Mouse (Mus musculus) bone marrow, adult 2 months (tissue): ENCODE measurements around the gene Scap. TPM values are rescaled to one million over a fixed set of nuclear protein-coding genes. Genes with fewer than 3 reads are reported as not detected.
"Not testable (repeated sequence)": the region's sequence is repeated elsewhere in the genome, so short reads cannot be mapped to it uniquely, and the experiment has no call there.

Experiments used
- H3K27ac ChIP-seq: fragments of 200-500 bp; 2 replicates; pipeline ENCODE4 v1.5.1; 2012; ENCODE audit warnings: low read depth, mild to moderate bottlenecking, control low read depth, inconsistent platforms, low read length; ENCODE audit not compliant: control insufficient read depth, poor library complexity, insufficient read depth
- H3K4me1 ChIP-seq: fragments of 200-500 bp; 2 replicates; pipeline ENCODE4 v1.6.1; 2011; ENCODE audit warnings: low read length; ENCODE audit not compliant: control insufficient read depth, insufficient read depth
- H3K4me3 ChIP-seq: fragments of 200-500 bp; replicated peaks from 2 replicates; pipeline ENCODE3; 2011; ENCODE audit warnings: mild to moderate bottlenecking, low read depth, low read length, control low read depth; ENCODE audit not compliant: control insufficient read depth
- CTCF ChIP-seq: fragments of 200-500 bp; IDR thresholded peaks from 2 replicates; pipeline ENCODE4 v1.5.1; 2011; ENCODE audit warnings: low read length, control low read depth; ENCODE audit not compliant: control insufficient read depth, insufficient read depth
- POLR2A ChIP-seq: fragments of 200-500 bp; IDR thresholded peaks from 2 replicates; pipeline ENCODE4 v1.6.1; 2011; ENCODE audit warnings: low read depth, mild to moderate bottlenecking, control low read depth, low read length, borderline replicate concordance; ENCODE audit not compliant: control insufficient read depth
- whole genome bisulfite sequencing: fragments of 180-500 bp; shearing (Covaris S2); methylation state at CpG from one replicate; pipeline ENCODE4 v1.1.7; 2018; 5-methylcytosine and 5-hydroxymethylcytosine counted together
- polyA plus RNA-seq: library from polyadenylated mRNA; stranded (reverse); fragments of >200 nt; gene quantifications from 2 replicates; pipeline ENCODE4 v1.2.4, GENCODE M21; 2011; ENCODE audit warnings: low replicate concordance; ENCODE audit not compliant: missing spikeins, insufficient read depth, insufficient read length

The Scap gene
- polyA plus RNA-seq, 1 experiment: 10.7 TPM

GRCm38 (mm10) chr9:110358341-110358740 lies 25.3 kb downstream of the Scap start:
- H3K27ac ChIP-seq: no peak overlapping the region
- no peak overlapping the region for H3K4me3 ChIP-seq
- WGBS: 65% methylated on average over 2 of the region's 2 CpGs
- no peaks in the 10 kb centered on the region for H3K4me1 ChIP-seq
- TF ChIP-seq CTCF (no peak), POLR2A (no peak)

GRCm38 (mm10) chr9:110361299-110361698 lies 28.2 kb downstream of the Scap start:
- TF ChIP-seq CTCF: no peak
- TF ChIP-seq POLR2A: no peak
- H3K4me1 ChIP-seq: no peaks in the 10 kb centered on the region
- H3K27ac ChIP-seq: no peak overlapping the region
- WGBS: 86% methylated on average over 12 of the region's 12 CpGs
- no peak overlapping the region for H3K4me3 ChIP-seq

- Histone ChIP-seq H3K4me3 (no peak overlapping the region), H3K4me1 (no peaks in the 10 kb centered on the region), H3K27ac (no peak overlapping the region)
- 87% methylated on average over 10 of the region's 10 CpGs for WGBS
- no peak for TF ChIP-seq CTCF
Observed at GRCm38 (mm10) chr9:110362337-110362736, 29.2 kb downstream of the Scap start.

- 36% methylated on average over 5 of the region's 5 CpGs for WGBS
- TF ChIP-seq CTCF: no peak
- TF ChIP-seq POLR2A: no peak
- Histone ChIP-seq H3K27ac (no peak overlapping the region), H3K4me3 (no peak overlapping the region), H3K4me1 (no peaks in the 10 kb centered on the region)
Observed at GRCm38 (mm10) chr9:110366746-110367145, 33.7 kb downstream of the Scap start.

GRCm38 (mm10) chr9:110369860-110370259 lies 36.8 kb downstream of the Scap start:
- Histone ChIP-seq H3K4me1 (no peaks in the 10 kb centered on the region), H3K27ac (no peak overlapping the region), H3K4me3 (no peak overlapping the region)
- TF ChIP-seq CTCF (no peak), POLR2A (no peak)
- WGBS: 85% methylated on average over 3 of the region's 3 CpGs

- no peak for TF ChIP-seq POLR2A
- no peak for TF ChIP-seq CTCF
- 90% methylated on average over 13 of the region's 13 CpGs for WGBS
Observed at GRCm38 (mm10) chr9:110373871-110374270, 40.8 kb downstream of the Scap start.

GRCm38 (mm10) chr9:110375668-110376067 lies 42.6 kb downstream of the Scap start:
- Histone ChIP-seq H3K27ac (no peak overlapping the region), H3K4me1 (no peaks in the 10 kb centered on the region), H3K4me3 (no peak overlapping the region)
- WGBS: 88% methylated on average over 3 of the region's 3 CpGs
- TF ChIP-seq CTCF (no peak), POLR2A (no peak)

More at GRCm38 (mm10) chr9:110373871-110374270, 40.8 kb downstream of the Scap start:
- H3K4me1 ChIP-seq: no peaks in the 10 kb centered on the region
- no peak overlapping the region for H3K4me3 ChIP-seq
- H3K27ac ChIP-seq: no peak overlapping the region

- H3K4me1 ChIP-seq, H3K27ac ChIP-seq, H3K4me3 ChIP-seq: not testable (repeated sequence)
- WGBS: 86% methylated on average over 15 of the region's 15 CpGs
Observed at GRCm38 (mm10) chr9:110377655-110378054, 44.6 kb downstream of the Scap start.

GRCm38 (mm10) chr9:110379361-110379760 lies 46.3 kb downstream of the Scap start:
- TF ChIP-seq CTCF (no peak), POLR2A (no peak)
- Histone ChIP-seq H3K4me1 (no peaks in the 10 kb centered on the region), H3K27ac (no peak overlapping the region), H3K4me3 (no peak overlapping the region)
- 91% methylated on average over 8 of the region's 8 CpGs for WGBS

GRCm38 (mm10) chr9:110380662-110381061 lies 47.6 kb downstream of the Scap start:
- no peak overlapping the region; the same call in 1 of the 2 replicates for H3K27ac ChIP-seq
- TF ChIP-seq POLR2A (no peak), CTCF (no peak)
- H3K4me1 ChIP-seq: no peaks in the 10 kb centered on the region
- no peak overlapping the region for H3K4me3 ChIP-seq
- WGBS: 85% methylated on average over 21 of the region's 21 CpGs
